Mouse (Mus musculus) cerebellum, adult 2 months (tissue): ENCODE data around the gene Ptrh1.

ENCODE experiments used
- CTCF ChIP-seq: fragments of 200-500 bp; IDR thresholded peaks from 2 replicates; pipeline ENCODE4 v1.5.1; 2011; ENCODE audit warnings: low read depth, mild to moderate bottlenecking, control low read depth, low read length, moderate library complexity, borderline replicate concordance; ENCODE audit not compliant: insufficient read depth
- POLR2A ChIP-seq: fragments of 200-500 bp; IDR thresholded peaks from 2 replicates; pipeline ENCODE4 v1.6.1; 2011; ENCODE audit warnings: low read length, control low read depth, borderline replicate concordance; ENCODE audit not compliant: insufficient read depth

- TF ChIP-seq CTCF (no peak), POLR2A (no peak)
These were observed 6.1 kb upstream of the Ptrh1 start for GRCm38 (mm10) chr2:32769327-32770085.
